Mouse (Mus musculus): ENCODE results near the gene Gm21996.
"Not testable (repeated sequence)": the region's sequence is repeated elsewhere in the genome, so short reads cannot be mapped to it uniquely, and the experiment has no call there.

Gm21996 gene

DNA sequence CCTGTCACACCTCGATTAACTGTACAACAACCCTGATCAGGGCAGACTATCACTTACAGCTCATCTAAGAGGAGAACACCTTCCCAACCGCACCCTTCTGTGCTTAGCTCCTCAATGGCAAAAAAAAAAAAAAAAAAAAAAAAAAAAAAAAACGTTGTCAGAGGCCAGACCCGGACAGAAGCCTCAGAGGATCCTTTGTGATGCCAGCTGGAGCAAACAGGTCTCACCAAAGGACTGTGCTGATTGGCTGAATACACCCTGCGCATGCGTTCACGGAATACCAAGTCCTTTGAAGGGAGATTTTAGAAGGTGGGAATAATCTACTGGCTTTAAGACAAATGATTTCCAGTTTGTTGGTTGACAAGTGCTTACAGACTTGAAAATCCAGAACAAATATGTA lies at the start of gene Gm21996:
Gm21996 (minus strand) TSS at position 101 of the 400 bp plus-strand sequence.
- in situ Hi-C loops (cut with MboI, MseI): not testable (repeated sequence)
